Mouse (Mus musculus) granulocyte monocyte progenitor cell, adult 5-6 weeks (primary cell): Measurements from ENCODE around the gene Dnajb8. TPM values are rescaled to one million over a fixed set of nuclear protein-coding genes. Genes with fewer than 3 reads are reported as not detected.

Experiments
- ATAC-seq: replicated peaks from 2 replicates; pipeline ENCODE4 v1.8.0; 2016; ENCODE audit warnings: mild to moderate bottlenecking, moderate TSS enrichment, inconsistent platforms; ENCODE audit not compliant: poor library complexity, severe bottlenecking
- total RNA-seq, 2 experiments: library from RNA; stranded (forward) in 1 of 2; stranded (reverse) in 1 of 2; fragments of 200-712, 200-1000 nt in 1 of 2; fragments of >200 nt in 1 of 2; fragmentation: Nextera tagmentation in 1 of 2; gene quantifications; 2 replicates each; pipeline ENCODE4 v1.2.3; 2014 to 2017

The Dnajb8 gene
- total RNA-seq, 2 experiments from 2014 or later = not detected

DNA sequence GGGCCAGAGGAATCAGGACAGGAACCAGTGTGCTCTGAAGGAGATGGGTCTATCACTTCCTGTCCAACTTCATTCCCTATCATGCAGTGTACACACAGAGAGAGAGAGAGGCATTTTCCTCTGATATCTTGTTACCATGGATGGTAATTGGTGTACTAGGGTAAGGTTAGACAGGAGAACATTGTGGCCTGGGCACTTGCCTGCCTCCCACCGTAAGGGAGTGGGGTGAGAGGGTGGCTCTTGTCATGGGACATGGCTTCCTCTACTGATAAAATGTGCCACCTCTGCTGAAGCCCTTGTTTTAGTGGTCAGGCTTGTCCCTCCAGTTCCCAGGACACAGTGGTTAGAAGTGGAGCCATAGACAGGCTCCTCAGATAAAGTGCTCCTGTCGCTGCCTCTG, 45.9 kb downstream of the Dnajb8 start:
- ATAC-seq = no peak

DNA sequence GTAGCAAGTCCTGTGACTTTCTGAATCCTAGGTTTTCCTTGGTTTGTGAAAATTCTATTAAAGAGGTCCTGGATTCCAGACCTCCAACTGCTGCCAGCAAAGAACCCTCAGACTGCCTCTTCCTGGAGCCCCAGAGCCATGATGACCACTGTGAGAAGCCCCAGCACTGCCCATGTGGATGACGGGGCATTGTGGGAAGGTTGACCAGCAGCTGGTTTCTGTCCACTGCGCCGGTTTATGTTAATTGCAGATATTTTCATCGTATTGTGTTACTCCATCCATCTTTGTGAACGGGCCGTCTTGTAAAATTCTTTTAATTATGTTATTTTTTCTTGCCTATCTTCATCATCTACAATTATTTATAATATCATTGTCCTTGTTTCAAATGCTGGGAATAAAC, 52.6 kb downstream of the Dnajb8 start:
- ATAC-seq = no peak

DNA sequence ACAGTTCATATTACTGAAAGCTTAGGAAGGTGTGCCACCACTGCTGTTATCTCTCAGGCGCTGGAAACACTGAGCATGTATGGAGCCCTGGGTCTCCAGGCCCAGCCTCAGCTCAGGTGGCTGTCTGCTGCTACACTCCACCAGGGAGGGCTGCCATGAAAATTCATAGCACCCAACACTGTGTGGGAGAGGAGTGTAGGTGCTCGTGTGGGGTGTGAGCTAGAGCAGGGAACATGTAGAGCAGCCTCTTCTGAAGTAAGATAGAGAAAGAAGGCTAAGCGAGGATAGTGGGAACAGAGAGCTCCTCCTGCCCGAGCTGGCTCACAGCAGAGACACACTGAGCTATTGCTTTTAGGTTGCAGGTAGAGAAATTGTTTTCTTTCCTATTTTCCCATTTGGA, 54.2 kb downstream of the Dnajb8 start:
- ATAC-seq = no peak

DNA sequence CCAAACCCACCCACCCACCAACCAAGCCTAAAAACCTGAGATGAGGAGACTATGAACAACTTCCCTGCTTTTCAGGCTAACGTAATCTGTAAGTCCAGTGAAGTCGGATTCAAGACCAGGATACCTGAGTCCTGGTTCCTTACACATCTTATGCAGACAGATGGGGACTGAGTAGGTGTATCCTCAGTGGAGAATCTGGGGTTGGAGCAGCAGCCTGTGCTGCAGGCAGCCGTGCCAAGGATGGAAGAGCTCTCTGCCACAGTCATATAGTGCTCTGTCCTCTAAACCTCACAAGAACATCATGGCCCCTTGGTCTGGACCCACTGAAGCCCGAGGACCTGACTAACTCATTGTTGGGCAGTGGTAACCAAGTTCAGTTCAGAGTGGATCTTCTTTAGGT, 55.2 kb downstream of the Dnajb8 start:
- ATAC-seq = no peak

DNA sequence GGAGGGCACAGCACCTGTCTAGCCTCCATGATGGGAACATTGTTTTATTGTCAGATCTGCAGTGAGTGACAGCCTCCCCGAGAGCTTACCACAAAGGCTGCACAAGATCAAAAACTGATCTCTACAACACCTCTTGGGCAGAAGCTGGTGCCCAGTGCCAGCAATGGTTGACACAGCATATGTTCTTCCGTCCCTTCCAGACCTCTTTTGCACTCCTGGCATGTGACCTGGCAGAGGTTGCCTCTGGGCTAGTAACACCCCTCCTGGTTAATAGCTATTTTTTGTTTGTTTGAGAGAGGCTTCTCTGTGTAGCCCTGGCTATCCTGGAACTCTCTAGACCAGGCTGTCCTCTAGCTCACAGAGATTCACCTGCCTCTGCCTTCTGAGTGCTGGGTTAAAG, 56.1 kb downstream of the Dnajb8 start:
- ATAC-seq = no peak

DNA sequence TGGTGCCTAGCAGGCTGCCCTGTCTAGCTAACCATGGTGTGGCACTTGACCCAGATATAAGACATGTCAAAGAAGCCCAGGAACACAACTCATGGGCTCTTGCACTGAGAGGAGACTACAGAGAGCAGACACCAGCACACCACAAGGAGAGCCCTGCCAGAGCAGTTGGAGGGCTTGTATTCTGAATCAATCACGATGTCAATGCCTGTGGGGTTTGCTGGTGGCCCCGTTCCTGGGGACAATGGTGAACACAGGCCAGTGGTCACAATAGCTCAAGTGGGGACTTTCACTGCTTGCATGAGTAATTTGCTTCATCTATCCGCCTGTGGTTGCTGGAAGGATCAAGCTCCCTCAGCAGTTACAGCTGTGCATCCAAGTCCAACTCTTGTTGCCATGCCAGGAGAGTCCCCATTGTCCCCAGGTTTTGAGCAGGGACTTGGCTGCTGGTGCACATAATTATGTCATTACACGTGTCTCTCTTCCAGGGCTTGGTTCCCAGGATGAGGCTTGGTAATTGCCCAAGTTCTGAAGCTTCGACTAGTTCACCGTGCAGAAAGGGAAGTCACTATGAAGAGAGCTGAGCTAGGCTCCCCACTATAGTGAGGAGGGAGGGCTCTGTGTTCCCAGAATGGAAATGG, 68.2 kb downstream of the Dnajb8 start:
- no peak for ATAC-seq

DNA sequence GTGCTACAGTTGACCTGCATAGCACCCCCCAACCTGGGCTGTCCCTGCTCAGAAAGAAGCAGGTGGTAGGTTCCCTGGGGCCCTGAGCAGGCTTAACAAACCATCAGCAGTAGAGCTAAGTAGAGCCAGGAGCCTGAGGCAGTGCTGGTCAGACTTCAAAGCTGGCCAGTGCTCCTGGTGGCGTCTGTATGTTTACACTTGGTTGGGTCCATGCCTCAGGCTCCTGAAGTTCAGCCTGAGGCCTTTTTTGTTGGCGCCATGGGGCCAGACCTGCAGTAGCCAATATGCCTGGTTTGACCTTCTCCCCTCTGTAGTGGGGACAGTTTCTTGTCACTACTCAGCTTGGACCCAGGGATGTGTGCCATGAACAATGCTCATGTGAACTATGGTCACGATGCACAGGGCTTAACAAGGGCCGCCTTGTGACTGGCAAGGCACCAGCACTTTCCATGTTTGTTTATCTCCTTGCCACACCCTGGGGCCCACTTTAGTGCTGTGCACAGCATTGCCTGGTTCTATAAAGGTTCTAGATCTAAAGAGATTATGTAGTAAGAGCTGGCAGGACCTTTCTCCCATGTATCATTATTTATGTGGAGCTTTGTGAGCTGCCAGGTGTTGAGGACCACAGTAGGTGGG, 70.3 kb downstream of the Dnajb8 start:
- no peak for ATAC-seq

DNA sequence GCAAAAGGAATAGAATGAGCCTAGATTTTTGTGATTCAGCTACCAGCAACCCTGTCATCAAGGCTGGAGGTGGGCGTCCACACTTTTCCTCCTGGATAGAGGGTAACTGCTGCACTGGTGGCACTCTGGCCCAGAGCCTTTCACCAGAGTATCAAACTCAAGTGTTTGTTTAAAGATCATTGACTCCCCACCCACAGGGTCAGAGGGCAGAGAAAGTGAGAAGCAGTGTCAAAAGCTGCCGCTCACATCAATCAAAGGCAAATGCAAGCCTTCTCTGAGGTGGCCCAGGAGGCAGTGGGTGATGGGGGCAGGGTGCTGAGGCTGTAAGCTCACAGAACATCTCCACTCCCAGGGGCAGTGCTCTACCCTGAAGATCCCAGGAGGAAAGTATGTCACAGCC, 77.4 kb downstream of the Dnajb8 start:
- no peak for ATAC-seq

DNA sequence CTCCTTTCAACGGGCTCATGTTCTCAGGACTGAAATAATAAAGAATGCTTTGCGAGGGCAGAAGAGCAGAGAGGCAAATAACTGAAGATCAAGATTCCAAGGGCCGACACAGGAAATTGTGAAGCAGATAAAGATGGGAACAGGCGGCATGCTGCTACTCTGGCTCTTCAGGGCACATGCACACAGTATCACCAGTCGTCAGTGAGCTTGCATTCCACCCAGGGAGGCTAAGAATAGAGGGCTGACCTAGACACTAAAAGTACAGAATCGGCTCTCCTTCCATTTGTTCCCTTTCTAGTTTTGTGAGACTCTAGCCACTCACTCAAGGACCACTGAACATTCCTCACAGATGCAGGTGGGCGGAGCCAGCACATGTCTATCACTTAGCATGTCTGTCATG, 79.2 kb downstream of the Dnajb8 start:
- no peak for ATAC-seq

Other genes starting within 250 kb of the Dnajb8 start
- gene H1fx, start 240.6 kb upstream of the Dnajb8 start, total RNA-seq (2014; fragmentation: Nextera tagmentation) = 1.4 and 4.9 TPM in 2 replicates
- gene H1fx, start 240.6 kb upstream of the Dnajb8 start, total RNA-seq (2017) = 0.78 and 2.7 TPM in 2 replicates
- gene Rab7, start 177.0 kb upstream of the Dnajb8 start, total RNA-seq (2014; fragmentation: Nextera tagmentation) = 239 and 246 TPM in 2 replicates
- 89.1 and 102 TPM in 2 replicates for gene Rab7, start 177.0 kb upstream of the Dnajb8 start, total RNA-seq (2017)
- 254 and 266 TPM in 2 replicates for gene Rpn1, start 137.8 kb upstream of the Dnajb8 start, total RNA-seq (2014; fragmentation: Nextera tagmentation)
- gene Rpn1, start 137.8 kb upstream of the Dnajb8 start, total RNA-seq (2017) = 386 and 482 TPM in 2 replicates
- 21.0 and 27.1 TPM in 2 replicates for gene Gata2, start 28.4 kb upstream of the Dnajb8 start, total RNA-seq (2014; fragmentation: Nextera tagmentation)
- 3.2 and 6.4 TPM in 2 replicates for gene Gata2, start 28.4 kb upstream of the Dnajb8 start, total RNA-seq (2017)
- gene Eefsec, start 224.3 kb downstream of the Dnajb8 start, total RNA-seq (2014; fragmentation: Nextera tagmentation) = 29.5 and 42.8 TPM in 2 replicates
- 13.1 and 15.8 TPM in 2 replicates for gene Eefsec, start 224.3 kb downstream of the Dnajb8 start, total RNA-seq (2017)
- 78.4 and 93.5 TPM in 2 replicates for gene Ruvbl1, start 243.1 kb downstream of the Dnajb8 start, total RNA-seq (2014; fragmentation: Nextera tagmentation)
- 159 and 180 TPM in 2 replicates for gene Ruvbl1, start 243.1 kb downstream of the Dnajb8 start, total RNA-seq (2017)